ENCODE assay signal across 10 mouse cellular contexts in the genomic region with DNA sequence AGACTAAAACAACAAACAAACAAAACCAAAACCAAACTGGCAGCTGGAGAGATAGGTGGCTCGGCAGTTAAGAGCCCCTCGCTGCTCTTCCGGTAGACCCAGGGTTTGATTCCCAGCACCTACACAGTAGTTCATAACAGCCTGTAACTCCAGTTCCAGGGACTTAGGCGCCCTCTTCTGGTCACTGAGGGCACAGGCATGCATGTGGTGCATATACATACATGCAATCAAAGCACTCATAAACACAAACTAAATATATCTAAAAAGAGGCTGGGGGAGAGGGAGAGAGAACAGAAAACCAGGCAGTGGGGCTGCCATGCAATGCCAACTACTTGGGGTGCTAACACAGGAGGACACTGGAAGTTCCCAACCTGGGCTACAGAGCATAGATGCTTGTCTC. TPM values are rescaled to one million over a fixed set of nuclear protein-coding genes. Genes with fewer than 3 reads are reported as not detected.
DNase-seq lines count a peak whose midpoint lies in the region; ATAC-seq and TF ChIP-seq lines count a peak whose summit lies in the region.
"Had no signal": no experiment of that assay in that cellular context is flagged by ENCODE, and none has a peak within 500 bp of the region (broad histone marks: within the 10 kb centered on the region; RNA-seq: fewer than 3 reads in every experiment).

No protein-coding gene starts in this region.

- H3K27ac ChIP-seq in kidney, postnatal 0 days = peak overlapping the region; percentile 84
- no peak overlapping the region for H3K27ac ChIP-seq in intestine, postnatal 0 days (ENCODE audit: low read depth, low read length)
- H3K27ac ChIP-seq: liver, embryonic 15.5 days; neural tube, embryonic 15.5 days had no signal

- TF ChIP-seq CTCF in kidney, postnatal 0 days (IDR thresholded peaks at IDR 0.05; ENCODE audit: low read depth) = peak; percentile 54; the same call in 1 of the 2 replicates
- TF ChIP-seq CTCF in E14TG2a.4 (conservative IDR thresholded peaks at IDR 0.05; ENCODE audit: low read length) = peak; percentile 68
- TF ChIP-seq CTCF in intestine, postnatal 0 days (IDR thresholded peaks at IDR 0.05; ENCODE audit: low read depth) = peak; percentile 49

- peaks cover 25% of the 10 kb centered on the region for H3K4me1 ChIP-seq in kidney, postnatal 0 days (replicated peaks; ENCODE audit: insufficient read depth, low read length)
- peaks cover 88% of the 10 kb centered on the region for H3K4me1 ChIP-seq in E14TG2a.4 (replicated peaks; ENCODE audit: low read depth, low read length)
- H3K4me1 ChIP-seq in intestine, postnatal 0 days (replicated peaks; ENCODE audit: control insufficient read depth, insufficient read depth, low read length) = 0 out of 2 replicates have a peak, but pooled peaks cover 3% of the 10 kb centered on the region

- peak overlapping the region; percentile 89; the same call in 1 of the 2 replicates for H3K4me2 ChIP-seq in kidney, postnatal 0 days (ENCODE audit: low read length)
- H3K4me2 ChIP-seq in intestine, postnatal 0 days (replicated peaks; ENCODE audit: low read depth) = peak overlapping the region; percentile 13; the same call in 1 of the 2 replicates

- H3K4me3 ChIP-seq in kidney, postnatal 0 days (replicated peaks; ENCODE audit: low read depth, low read length) = 0 out of 2 replicates have a peak overlapping the region, but pooled peaks have one; percentile 5
- H3K4me3 ChIP-seq in E14TG2a.4 (replicated peaks; ENCODE audit: low read length) = peak overlapping the region; percentile 85; the same call in 1 of the 2 replicates
- H3K4me3 ChIP-seq in intestine, postnatal 0 days (ENCODE audit: low read depth, low read length) = no peak overlapping the region
- H3K4me3 ChIP-seq: liver, embryonic 15.5 days; neural tube, embryonic 15.5 days had no signal

- 0 out of 2 replicates have a peak, but pooled peaks cover 6% of the 10 kb centered on the region for H3K36me3 ChIP-seq in kidney, postnatal 0 days (ENCODE audit: insufficient read depth, low read length)
- peaks cover 52% of the 10 kb centered on the region for H3K36me3 ChIP-seq in E14TG2a.4 (ENCODE audit: insufficient read depth, low read length)
- no peaks in the 10 kb centered on the region for H3K36me3 ChIP-seq in intestine, postnatal 0 days (ENCODE audit: control insufficient read depth, insufficient read depth)
- H3K36me3 ChIP-seq: liver, embryonic 15.5 days; neural tube, embryonic 15.5 days had no signal

- no peak for ATAC-seq in kidney, postnatal 0 days (replicated peaks; ENCODE audit: low FRiP score, low read depth)
- ATAC-seq in intestine, postnatal 0 days = no peak

- no peaks in the 10 kb centered on the region for H3K27me3 ChIP-seq in kidney, postnatal 0 days (ENCODE audit: insufficient read depth, low read length)
- no peaks in the 10 kb centered on the region for H3K27me3 ChIP-seq in E14TG2a.4 (ENCODE audit: insufficient read depth, low read length)
- H3K27me3 ChIP-seq in intestine, postnatal 0 days (replicated peaks; ENCODE audit: control insufficient read depth, insufficient read depth, low read length) = no peaks in the 10 kb centered on the region

- no peaks in the 10 kb centered on the region for H3K9me3 ChIP-seq in kidney, postnatal 0 days (replicated peaks; ENCODE audit: low read length)
- no peaks in the 10 kb centered on the region for H3K9me3 ChIP-seq in E14TG2a.4 (ENCODE audit: low read length)
- H3K9me3 ChIP-seq in intestine, postnatal 0 days (ENCODE audit: control insufficient read depth) = no peaks in the 10 kb centered on the region
- H3K9me3 ChIP-seq: liver, embryonic 15.5 days; neural tube, embryonic 15.5 days had no signal

- 87% methylated on average over 4 of the region's 4 CpGs for WGBS in kidney, postnatal 0 days
- 89% methylated on average over 4 of the region's 4 CpGs for WGBS in intestine, postnatal 0 days

- DNase-seq in kidney, postnatal 0 days (ENCODE audit: low spot score) = no peak
- no peak for DNase-seq in kidney, adult 9 months
- peak; percentile 67 to 68 for DNase-seq in B cell, adult 2 months
- DNase-seq in urinary bladder, adult 2 months (ENCODE audit: low spot score) = no peak
- no peak for DNase-seq in cerebellum, adult 11 months
- DNase-seq: adrenal gland, adult 8-10 months had no signal

- no peak overlapping the region for H3K9ac ChIP-seq in kidney, postnatal 0 days (ENCODE audit: low read depth, low read length)
- no peak overlapping the region for H3K9ac ChIP-seq in intestine, postnatal 0 days (ENCODE audit: low read depth, low read length)
- H3K9ac ChIP-seq: liver, embryonic 15.5 days; neural tube, embryonic 15.5 days had no signal

RNA-seq across cellular contexts. Expression of a gene that starts 3.8 kb away (rescaled TPM):
- 37.8 and 40.8 TPM in 2 replicates for polyA plus RNA-seq in kidney, postnatal 0 days (2015; fragmentation: Nextera tagmentation; extraction: Ambion mirVana)
- 17.2 and 17.6 TPM in 2 replicates for polyA plus RNA-seq in intestine, postnatal 0 days (2015; fragmentation: Nextera tagmentation; extraction: Ambion mirVana)
- 119 and 129 TPM in 2 replicates for polyA plus RNA-seq in urinary bladder, adult 2 months (2012; rRNA removed)

RNA-seq across cellular contexts. Expression of a gene that starts 22.4 kb away (rescaled TPM):
- 110 and 128 TPM in 2 replicates for polyA plus RNA-seq in kidney, postnatal 0 days (2015; fragmentation: Nextera tagmentation; extraction: Ambion mirVana)
- 69.8 and 75.5 TPM in 2 replicates for polyA plus RNA-seq in intestine, postnatal 0 days (2015; fragmentation: Nextera tagmentation; extraction: Ambion mirVana)
- polyA plus RNA-seq in urinary bladder, adult 2 months (2012; rRNA removed) = 24.8 and 36.4 TPM in 2 replicates

RNA-seq across cellular contexts. Expression of a gene that starts 38.4 kb away (rescaled TPM):
- polyA plus RNA-seq in kidney, postnatal 0 days (2015; fragmentation: Nextera tagmentation; extraction: Ambion mirVana) = 31.0 and 33.2 TPM in 2 replicates
- 37.0 and 40.2 TPM in 2 replicates for polyA plus RNA-seq in intestine, postnatal 0 days (2015; fragmentation: Nextera tagmentation; extraction: Ambion mirVana)
- polyA plus RNA-seq in urinary bladder, adult 2 months (2012; rRNA removed) = 39.0 and 43.3 TPM in 2 replicates

Comparison
In these comparisons a context has a peak if more than half of its experiments do, and no peak if none do; other contexts are left out.
1. DNase-seq: peak in B cell, adult 2 months (2 of 2); none in kidney, postnatal 0 days (single experiment), kidney, adult 9 months (single experiment), urinary bladder, adult 2 months (single experiment) and cerebellum, adult 11 months (single experiment).
2. Peak in every context shown above with its lines, with median percentiles within 50 percentile points of each other: CTCF ChIP-seq.